Mouse (Mus musculus): ENCODE data around the gene Me3. TPM values are rescaled to one million over a fixed set of nuclear protein-coding genes. Genes with fewer than 3 reads are reported as not detected.

Me3 gene
- 10 to 100 TPM; 83.3 to 90.8 TPM for total RNA-seq (2021)
- long read RNA-seq, experiment 1, full-length matches to known transcripts = 34 of 83 reads
- long read RNA-seq, experiment 1, partial matches to known transcripts = 14 of 83 reads
- long read RNA-seq, experiment 1, other reads (novel, unspliced or antisense) = 35 of 83 reads
- long read RNA-seq, experiment 2, full-length matches to known transcripts = 46 of 143 reads
- long read RNA-seq, experiment 2, partial matches to known transcripts = 27 of 143 reads
- long read RNA-seq, experiment 2, other reads (novel, unspliced or antisense) = 70 of 143 reads

GRCm38 (mm10) chr7:89632342-89633251 is at the start of gene Me3:
TSS of gene Me3 (plus strand) at chr7:89632392.
- H3K4me3 ChIP-seq = peak within 1 kb of the TSS; percentile 81
- no peak for TF ChIP-seq CTCF (conservative IDR thresholded peaks at IDR 0.05)
- peak within 1 kb of the TSS; percentile 98 for H3K27ac ChIP-seq
- DNase-seq (ENCODE audit: low spot score in 2 of 2) = peak; percentile 46 to 54

- Histone ChIP-seq H3K4me3 (no peak overlapping the region), H3K27ac (peak overlapping the region; percentile 75)
- DNase-seq (ENCODE audit: low spot score in 2 of 2) = no peak
- TF ChIP-seq CTCF (conservative IDR thresholded peaks at IDR 0.05) = no peak
Measured at GRCm38 (mm10) chr7:89590039-89590438, 42.2 kb upstream of the Me3 start.

GRCm38 (mm10) chr7:89590542-89591251 is 41.5 kb upstream of the Me3 start:
- DNase-seq (ENCODE audit: low spot score in 2 of 2) = peak in 1 of 2 experiments; percentile 43
- TF ChIP-seq CTCF (conservative IDR thresholded peaks at IDR 0.05) = 0 out of 2 replicates have a peak, but pooled peaks have one; percentile 18
- Histone ChIP-seq H3K4me3 (no peak overlapping the region), H3K27ac (peak overlapping the region; percentile 75)

GRCm38 (mm10) chr7:89595813-89596212 is 36.4 kb upstream of the Me3 start:
- TF ChIP-seq CTCF (conservative IDR thresholded peaks at IDR 0.05) = no peak
- DNase-seq (ENCODE audit: low spot score in 2 of 2) = no peak
- Histone ChIP-seq H3K27ac (no peak overlapping the region), H3K4me3 (no peak overlapping the region)

GRCm38 (mm10) chr7:89605589-89606536 is 26.3 kb upstream of the Me3 start:
- H3K4me3 ChIP-seq = no peak overlapping the region
- no peak overlapping the region for H3K27ac ChIP-seq
- no peak for DNase-seq (ENCODE audit: low spot score in 2 of 2)
- TF ChIP-seq CTCF (conservative IDR thresholded peaks at IDR 0.05) = no peak

- Histone ChIP-seq H3K27ac (no peak overlapping the region), H3K4me3 (no peak overlapping the region)
- no peak for TF ChIP-seq CTCF (conservative IDR thresholded peaks at IDR 0.05)
- no peak for DNase-seq (ENCODE audit: low spot score in 2 of 2)
Measured at GRCm38 (mm10) chr7:89607329-89607728, 24.9 kb upstream of the Me3 start.

- TF ChIP-seq CTCF (conservative IDR thresholded peaks at IDR 0.05) = no peak
- H3K4me3 ChIP-seq = no peak overlapping the region
- DNase-seq (ENCODE audit: low spot score in 2 of 2) = no peak
- no peak overlapping the region for H3K27ac ChIP-seq
Measured at GRCm38 (mm10) chr7:89611236-89611635, 21.0 kb upstream of the Me3 start.

- no peak for TF ChIP-seq CTCF (conservative IDR thresholded peaks at IDR 0.05)
- no peak overlapping the region for H3K27ac ChIP-seq
- no peak for DNase-seq (ENCODE audit: low spot score in 2 of 2)
- H3K4me3 ChIP-seq = no peak overlapping the region
Measured at GRCm38 (mm10) chr7:89616235-89616634, 16.0 kb upstream of the Me3 start.

- no peak overlapping the region for H3K4me3 ChIP-seq
- DNase-seq (ENCODE audit: low spot score in 2 of 2) = no peak
- TF ChIP-seq CTCF (conservative IDR thresholded peaks at IDR 0.05) = no peak
- H3K27ac ChIP-seq = no peak overlapping the region
Measured at GRCm38 (mm10) chr7:89623331-89623730, 8.9 kb upstream of the Me3 start.

GRCm38 (mm10) chr7:89627393-89627792 is 4.8 kb upstream of the Me3 start:
- no peak overlapping the region for H3K27ac ChIP-seq
- no peak for DNase-seq (ENCODE audit: low spot score in 2 of 2)
- no peak for TF ChIP-seq CTCF (conservative IDR thresholded peaks at IDR 0.05)
- no peak overlapping the region for H3K4me3 ChIP-seq

GRCm38 (mm10) chr7:89628006-89628405 is 4.2 kb upstream of the Me3 start:
- no peak overlapping the region for H3K4me3 ChIP-seq
- no peak overlapping the region for H3K27ac ChIP-seq
- TF ChIP-seq CTCF (conservative IDR thresholded peaks at IDR 0.05) = no peak
- DNase-seq (ENCODE audit: low spot score in 2 of 2) = no peak

- peak in 1 of 2 experiments; percentile 45 for DNase-seq (ENCODE audit: low spot score in 2 of 2)
- Histone ChIP-seq H3K4me3 (no peak overlapping the region), H3K27ac (peak overlapping the region; percentile 72)
- no peak for TF ChIP-seq CTCF (conservative IDR thresholded peaks at IDR 0.05)
Measured at GRCm38 (mm10) chr7:89629006-89629405, 3.2 kb upstream of the Me3 start.

Measured in layer of hippocampus, adult 2 months (tissue).